Mouse (Mus musculus): ENCODE results near the gene Tmem238l.

Tmem238l gene

DNA sequence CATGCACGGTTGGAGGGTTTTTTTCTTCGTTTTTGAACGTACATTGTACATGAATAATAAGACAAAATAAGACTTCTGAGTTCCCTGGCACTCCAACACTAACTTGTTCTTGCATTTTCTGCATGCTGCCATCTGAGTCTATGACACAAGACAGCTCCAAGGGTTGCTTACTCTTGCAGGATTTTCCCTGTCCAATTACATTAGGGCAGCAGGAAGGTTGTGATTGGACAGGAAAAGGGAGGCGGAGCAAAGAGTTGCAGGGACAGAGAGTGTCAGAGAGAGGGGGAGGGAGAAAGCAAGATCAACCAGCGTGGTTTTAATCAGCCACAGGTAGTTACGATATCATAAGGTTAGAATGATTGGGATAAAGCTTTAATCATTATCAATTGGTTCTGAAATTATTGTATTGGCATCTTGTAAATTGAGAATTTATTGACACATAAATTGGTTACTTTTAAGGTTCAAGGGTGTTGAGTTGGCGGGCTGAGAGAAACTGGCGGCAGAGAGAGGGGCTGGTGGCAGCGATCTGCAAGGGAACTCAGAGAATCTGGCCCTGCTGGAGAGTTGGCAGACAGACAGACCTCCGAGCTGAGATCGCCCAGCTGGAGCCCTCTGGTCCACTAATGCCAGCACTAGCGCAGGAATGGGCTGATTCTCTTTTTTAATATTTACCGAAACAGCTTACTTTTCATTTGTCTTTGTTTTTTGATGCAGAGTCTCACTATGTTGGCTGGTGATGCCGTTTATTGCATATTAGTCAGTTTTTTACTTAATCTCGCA, 25.1 kb downstream of the Tmem238l start:
- no peak for DNase-seq

GRCm38 (mm10) chr11:66982794-66983193, 26.4 kb downstream of the Tmem238l start:
- peak; percentile 58 for DNase-seq

DNA sequence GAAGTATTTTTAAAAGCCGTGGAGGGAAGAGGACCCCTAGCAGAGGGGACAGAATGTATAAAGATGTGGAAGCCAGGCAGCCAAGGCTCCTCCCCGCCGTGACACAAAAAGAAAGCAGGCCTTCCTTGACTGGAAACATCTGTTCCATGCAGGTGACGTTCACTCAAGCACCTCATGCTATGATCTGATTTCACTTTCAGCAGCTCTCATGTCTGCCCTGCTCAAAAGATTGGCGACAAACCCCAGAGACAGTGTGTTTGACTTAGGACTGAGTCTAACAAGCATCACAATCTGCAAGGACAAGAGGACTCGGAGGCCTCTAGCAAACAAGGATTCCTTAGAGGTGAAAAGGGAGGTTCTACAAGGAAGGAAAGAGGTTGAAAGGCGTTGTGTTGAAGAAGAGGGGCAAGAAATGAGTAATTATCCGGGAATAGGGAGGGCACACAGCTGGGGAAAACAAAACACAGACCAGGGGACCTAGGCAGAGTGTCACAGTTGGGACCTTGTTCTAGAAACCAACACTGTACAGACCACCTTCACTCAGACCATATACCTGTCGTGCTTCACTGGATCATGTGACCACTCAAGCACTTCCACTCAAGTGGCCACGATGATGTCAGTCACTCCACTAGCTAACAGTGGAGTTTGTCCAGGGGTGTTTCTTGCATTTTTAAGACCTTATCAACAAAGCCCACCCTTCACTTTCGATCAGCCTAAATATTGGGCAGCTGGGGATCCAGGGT, 27.2 kb downstream of the Tmem238l start:
- no peak for DNase-seq

DNA sequence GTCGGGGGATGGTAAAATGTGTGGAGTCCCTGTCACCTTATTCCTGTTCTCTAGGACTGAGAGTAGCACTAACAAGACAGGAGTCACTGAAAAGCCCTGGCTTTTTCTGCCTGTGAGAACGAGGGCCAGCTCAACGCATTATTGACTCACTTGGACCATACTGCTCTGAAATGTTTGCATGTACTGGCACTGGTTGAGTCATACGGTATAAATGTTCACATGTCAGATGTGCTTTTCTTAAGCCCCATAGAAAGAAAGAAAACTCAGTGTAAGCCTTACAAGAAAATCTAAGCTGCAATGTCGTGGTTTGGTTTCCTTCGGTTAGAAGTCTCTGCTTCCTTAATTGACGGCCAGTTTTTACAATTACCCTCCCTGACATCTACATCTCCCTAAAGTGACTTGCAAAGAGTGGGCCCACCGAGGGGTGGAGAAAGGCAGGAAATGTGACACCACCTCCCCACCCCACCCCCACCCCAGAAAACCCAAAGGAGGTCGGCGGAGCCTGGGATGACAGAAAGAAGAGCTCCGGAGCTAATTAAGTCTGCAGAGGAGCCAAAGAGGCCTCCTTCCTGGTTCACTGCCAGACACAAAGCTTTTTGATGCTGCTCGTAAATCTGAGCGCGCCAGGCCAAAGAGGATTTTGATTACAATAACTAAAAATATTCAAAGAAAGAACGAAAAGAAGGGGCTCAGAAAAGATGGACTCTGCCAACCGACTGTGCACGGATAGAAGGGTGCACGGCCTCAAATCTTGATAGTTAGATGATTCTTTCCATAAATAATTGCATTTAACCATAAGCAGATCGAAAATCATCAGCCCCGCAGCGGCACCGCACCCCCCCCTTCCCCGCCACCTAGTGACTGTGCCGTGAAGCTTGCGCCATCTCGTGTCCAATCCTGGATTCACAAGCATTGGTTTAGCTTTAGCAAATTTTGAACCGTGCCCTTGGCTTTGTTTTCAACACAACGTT, 28.0 kb downstream of the Tmem238l start:
- peak; percentile 83 for DNase-seq

GRCm38 (mm10) chr11:66985136-66985702, 28.8 kb downstream of the Tmem238l start:
- peak; percentile 38 for DNase-seq

GRCm38 (mm10) chr11:66992150-66992549, 35.7 kb downstream of the Tmem238l start:
- DNase-seq: no peak

GRCm38 (mm10) chr11:66993674-66994073, 37.2 kb downstream of the Tmem238l start:
- DNase-seq: no peak

- DNase-seq: no peak
Observed at GRCm38 (mm10) chr11:66996446-66996845, 40.0 kb downstream of the Tmem238l start.

DNA sequence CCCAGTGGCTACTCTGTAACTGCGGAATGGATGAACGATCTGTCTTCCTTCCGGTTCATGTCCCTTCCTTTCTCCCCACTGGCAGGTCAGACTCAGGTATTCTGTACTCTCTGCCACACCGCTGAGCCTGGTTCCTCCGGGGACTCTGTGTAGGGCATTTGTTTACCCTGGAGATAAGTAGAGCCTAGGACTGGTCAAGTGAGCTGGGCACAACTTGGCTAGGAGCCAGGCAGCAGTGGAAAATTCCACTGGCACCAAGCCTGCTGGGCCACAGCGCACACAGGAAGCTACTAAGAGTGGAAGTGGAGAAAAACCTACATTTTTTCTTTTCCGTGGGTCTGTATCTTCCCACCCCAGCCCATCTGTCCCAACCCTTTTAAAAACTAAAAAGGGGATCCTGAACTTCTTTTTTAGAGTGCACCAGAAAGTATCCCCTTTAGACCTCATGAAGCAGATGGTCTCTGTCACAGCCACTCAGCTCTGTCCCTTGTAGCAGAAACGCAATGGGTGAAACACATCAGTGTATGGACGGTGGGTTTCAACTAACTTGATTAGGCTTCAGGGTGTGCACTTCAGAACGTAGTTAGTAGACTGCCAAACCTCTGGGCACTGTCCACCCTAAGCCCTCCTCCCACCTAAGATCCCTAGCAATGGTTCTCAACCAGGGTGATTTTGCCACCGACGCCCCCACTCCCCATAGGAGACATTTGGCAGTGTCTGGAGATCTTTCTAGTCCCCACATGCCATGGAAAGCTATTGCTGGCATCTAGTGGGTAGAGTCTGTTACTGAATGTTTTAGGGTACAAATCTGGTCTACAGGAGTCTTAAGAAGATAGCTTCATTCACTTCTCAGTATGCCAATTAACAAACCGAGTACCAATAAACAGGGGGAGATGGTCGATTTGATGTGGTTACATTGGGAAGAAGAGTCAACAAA, 42.3 kb downstream of the Tmem238l start:
- peak; percentile 88 for DNase-seq

- DNase-seq: no peak
Observed at GRCm38 (mm10) chr11:67000671-67001070, 44.2 kb downstream of the Tmem238l start.

DNA sequence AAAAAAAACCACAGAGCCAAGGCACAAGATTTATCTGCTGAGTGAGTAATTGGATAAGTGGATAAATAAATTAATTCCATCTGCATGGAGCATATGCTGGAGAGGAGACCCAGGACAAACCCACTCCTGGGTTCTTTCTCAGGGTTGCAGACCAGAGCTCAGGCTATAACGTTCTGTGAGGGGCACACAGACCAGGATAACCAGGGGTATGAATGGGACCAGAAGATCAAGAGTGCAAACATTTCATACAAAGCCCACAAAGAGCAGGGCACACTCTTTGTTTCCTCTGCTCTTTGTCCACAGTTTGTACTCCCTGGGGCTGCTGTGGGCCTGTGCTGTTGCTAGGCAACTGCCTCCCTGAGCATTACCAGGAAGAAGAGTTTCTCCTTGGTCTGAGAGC, 45.3 kb downstream of the Tmem238l start:
- no peak for DNase-seq

GRCm38 (mm10) chr11:67002911-67003310, 46.5 kb downstream of the Tmem238l start:
- no peak for DNase-seq

GRCm38 (mm10) chr11:67007961-67008360, 51.5 kb downstream of the Tmem238l start:
- DNase-seq: no peak

DNA sequence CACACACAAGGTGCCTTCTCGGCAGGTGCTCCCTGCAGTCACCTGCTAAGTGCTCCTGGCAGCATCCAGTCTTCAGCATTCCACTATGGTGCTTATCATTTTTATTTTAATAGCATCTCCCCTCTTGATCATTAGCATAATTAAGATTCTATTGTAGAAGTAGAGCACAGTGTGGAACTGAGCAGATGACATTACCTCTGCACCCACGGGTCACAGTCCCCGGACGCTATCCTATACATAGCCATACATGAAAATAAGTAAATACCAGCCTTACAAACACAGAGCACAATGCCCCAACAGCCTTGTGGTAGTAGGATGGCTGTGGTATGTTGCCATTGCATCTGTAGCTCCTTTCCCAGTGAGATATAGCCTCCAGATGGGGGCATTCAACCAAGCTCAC, 52.1 kb downstream of the Tmem238l start:
- DNase-seq: no peak

- no peak for DNase-seq
Observed at GRCm38 (mm10) chr11:67010430-67010829, 54.0 kb downstream of the Tmem238l start.

DNA sequence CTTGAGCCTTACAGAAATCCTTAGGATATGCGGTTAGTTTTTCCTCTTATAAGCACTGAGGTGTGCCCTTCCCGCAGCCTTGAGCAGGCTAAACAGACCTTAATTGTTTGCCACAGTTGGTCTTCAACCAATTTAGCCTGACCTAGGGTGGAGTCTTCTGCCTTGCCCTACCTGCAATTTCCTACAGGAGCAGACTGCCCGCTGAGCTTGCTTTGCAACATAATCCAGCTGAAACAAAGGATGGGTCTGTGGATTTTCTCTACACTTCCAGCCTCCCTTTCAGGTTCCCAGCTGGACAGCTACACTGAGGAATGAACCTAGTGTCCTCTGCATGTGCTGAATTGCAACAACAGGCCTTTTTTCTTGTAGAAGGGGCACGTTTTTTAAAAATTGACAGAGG, 55.2 kb downstream of the Tmem238l start:
- DNase-seq: no peak
